Mouse (Mus musculus): ENCODE results near the gene Mrpl21.
A peak's percentile ranks its signal among the peaks of the same experiment; 100 is the strongest.

Gene Mrpl21

DNA sequence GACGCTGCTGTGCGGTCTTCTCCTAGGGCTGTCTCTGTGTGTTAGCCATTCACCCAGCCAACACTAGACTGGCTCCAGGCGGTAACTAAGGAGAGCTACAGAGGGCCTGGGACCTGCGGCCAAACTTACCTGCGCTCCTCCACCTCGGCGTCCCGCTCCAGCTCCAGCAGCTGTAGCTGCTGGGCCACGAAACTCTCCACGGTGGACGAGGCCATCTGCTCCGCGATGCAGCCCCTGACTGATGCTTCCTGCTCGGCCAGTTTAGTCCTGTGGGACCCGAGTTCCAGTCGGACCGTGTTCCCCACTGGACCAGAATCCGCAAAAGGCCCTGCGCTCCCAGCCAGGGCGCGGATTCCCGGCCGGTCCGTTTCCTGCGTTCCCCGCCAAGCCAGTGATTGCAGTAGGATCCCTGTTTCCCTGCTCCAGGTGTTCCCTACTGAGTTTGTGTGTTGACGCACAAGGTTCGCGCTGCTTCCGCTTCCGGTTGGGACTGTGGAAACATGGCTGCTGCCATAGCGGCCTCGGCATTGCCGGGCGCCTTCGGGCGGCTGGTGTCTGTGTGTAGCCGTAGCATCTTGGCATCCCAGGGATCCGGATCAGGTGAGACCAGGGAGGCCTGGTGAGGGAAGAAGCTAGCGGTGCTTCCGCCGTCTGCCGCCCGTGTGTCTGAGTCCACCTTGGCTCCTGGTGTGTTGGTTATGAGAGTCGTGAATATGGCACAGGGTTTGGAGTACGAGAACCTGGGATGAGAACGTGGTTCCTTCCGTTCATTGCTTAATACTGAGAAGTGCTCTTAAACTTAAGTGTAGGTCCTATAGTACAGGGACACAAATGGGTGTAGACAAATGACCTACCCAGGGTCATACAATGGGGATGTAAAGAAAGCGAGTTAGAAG lies at the start of gene Mrpl21, which contains the start of gene Ighmbp2:
Mrpl21 (plus strand) TSS at position 330 of the 896 bp plus-strand sequence.
Ighmbp2 (minus strand) TSS at position 446 of the 896 bp plus-strand sequence.
- DNase-seq (ENCODE audit: low spot score): peak; percentile 88

DNA sequence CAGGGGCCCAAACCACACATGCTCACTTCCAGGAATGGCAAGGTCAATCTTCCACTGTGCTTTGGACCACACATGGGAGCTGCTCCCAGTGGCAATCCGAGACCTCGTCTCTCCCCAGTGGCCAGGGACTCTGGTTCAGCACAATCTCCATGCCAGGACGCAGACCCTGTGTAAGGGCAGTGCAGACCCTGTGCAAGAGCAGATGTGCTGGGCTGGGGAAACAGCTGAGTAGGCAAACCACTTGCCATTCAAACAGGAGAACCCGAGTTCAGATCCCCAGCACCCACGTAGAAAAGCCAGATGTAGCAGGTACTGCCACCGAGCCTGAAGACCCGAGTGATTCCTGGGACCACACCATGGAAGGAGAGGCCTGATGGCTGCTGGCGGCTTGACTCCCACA lies 22.7 kb upstream of the Mrpl21 start:
- no peak for DNase-seq (ENCODE audit: low spot score)

DNA sequence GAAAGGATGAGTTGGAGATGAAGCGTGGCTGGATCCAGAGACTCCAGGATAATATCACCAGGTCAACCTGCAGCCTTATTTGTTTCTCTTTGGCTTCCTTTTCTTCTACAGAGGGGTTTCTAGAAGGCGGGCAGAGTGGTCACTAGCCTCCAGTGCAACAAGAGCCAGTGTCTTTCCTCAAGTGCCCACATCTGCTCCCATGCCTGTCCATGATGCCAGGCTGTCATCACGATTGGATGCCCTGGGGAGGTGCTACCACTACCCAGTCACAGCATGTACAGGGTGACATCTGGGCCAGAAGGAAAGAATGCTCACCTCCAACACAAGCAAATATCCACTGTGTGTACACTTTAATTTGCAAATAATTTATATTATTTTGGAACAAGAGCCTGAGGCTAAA lies 22.1 kb upstream of the Mrpl21 start:
- no peak for DNase-seq (ENCODE audit: low spot score)

DNA sequence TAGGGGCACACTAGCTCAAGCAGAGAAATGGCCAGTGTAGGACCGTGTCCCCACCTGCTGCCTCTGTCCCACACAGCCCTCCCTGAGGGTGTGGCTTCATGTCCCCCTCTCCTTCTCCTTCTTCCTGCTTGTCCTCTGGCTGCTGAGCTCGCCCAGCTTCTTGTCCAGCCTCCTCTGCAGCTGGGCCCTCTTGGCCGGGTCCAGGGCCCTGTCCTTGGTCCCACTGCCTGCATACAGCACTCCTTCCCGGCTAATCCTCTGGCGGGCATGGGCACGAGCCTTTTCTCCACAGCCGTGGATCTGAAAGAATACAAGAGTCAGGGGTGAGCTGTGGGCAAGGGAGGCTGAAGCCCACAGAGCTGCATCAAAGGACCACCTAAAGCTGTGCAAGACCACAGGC lies 21.4 kb upstream of the Mrpl21 start:
- DNase-seq (ENCODE audit: low spot score): no peak

DNA sequence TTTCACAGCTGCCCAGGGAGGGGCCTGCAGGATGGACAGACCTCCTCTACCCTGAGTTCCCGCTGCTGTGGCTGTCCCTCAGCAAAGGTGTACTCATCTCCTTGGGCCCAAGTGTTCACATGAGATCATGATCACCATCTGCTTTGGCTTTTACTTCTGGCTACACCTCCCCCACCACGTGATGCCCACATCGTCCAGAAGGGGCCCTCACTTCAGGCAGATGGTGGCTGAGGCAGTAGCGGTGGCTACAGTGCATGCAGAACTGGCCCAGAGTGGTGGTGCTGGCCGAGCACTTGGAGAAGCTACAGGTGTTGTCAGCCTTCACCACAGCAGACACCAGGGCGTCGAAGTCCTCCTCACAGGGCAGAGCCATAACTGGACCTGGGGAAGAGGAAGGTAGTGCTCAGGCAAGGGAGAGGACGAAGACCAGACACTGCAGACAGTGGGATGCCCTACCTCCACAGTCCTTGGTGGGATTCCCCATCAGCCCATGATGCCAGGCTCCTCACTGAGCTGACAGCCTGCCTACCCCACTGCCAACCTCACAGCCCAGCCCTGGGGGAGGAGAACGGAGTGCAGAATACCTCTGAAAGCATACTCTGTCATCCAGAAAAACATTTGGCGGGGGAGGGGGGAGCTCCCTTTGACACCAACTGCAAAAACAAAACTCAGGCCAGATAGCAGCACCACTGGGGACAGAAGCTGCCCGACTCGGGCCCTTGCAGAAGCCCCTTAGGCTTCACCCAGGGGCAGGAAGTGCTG lies 20.8 kb upstream of the Mrpl21 start:
- DNase-seq (ENCODE audit: low spot score): no peak

DNA sequence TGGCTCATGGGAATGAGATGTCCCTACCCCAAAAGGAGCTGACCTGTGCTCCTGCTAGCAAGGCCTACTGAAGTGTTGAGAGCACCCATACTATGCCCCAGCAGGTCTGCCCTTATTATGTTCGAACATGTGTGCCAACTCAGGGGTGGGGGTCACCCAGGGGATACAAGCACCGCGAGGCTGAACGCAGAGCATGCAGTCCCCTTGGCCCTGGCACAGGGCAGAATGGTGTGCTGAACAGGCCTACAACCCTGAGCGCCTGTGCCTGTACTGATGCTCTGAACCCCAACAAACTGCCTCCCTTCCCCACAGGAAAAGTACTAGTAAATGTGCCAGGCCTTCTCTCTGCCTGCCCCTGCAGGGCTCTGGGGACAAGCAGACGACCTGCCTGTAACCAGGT lies 18.4 kb upstream of the Mrpl21 start:
- DNase-seq (ENCODE audit: low spot score): peak; percentile 2

DNA sequence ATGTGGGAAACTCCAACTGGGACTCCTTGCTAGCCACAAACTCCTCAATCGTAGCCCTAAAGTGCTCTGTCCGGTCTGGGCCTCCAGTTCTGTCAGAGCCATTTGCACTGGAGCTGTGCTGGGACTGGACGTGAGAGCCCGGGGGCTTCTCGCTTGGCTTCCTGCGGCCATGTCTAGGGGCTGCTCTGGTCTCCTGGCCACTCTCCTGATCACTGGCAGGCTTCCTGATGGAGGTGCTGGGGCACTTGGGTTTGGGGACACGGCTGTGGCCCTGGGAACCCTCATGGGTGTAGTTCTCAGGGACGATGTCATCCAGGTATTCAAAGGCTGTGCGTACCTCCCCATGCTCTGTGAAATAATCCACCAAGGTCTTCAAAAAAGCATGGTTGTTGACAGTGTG lies 17.5 kb upstream of the Mrpl21 start:
- peak; percentile 2 for DNase-seq (ENCODE audit: low spot score)

DNA sequence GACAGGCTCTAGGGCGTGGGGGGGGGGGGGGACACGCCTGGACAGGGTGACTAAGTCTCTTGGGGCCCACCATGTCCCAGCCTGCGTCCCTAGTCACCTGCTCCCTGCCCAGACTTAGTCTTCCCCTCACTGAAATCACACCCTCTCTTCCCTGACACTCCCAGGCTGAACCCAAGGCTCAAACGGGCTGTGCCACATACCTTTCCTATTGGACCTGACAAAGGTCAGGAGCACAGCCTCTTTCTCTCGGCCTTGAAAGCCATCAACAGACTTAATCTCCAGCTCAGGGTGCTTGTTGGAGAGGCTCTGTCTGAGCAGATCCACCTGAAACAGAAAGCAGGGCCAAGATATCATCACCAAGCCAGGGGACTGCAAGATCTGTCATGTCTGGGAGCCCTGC lies 16.6 kb upstream of the Mrpl21 start:
- DNase-seq (ENCODE audit: low spot score): no peak

DNA sequence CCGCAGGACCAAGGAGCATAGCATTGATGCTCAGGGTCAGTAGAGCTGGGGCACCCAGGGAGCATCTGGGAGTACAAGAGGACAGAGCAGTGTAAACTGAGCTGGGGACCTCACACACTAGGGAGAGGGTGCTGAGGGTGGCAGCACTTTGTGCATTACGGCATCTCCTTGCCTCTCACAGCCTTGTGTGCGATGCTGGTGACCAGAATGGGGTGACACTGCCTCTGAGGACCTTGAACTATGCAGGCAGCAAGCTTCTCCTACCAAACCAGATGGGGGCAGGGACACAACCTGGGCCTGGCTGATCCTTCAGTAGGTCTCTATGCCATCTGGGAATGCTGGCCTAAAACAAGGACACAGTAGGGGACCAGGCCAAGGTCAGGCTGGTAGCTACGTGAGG lies 16.0 kb upstream of the Mrpl21 start:
- peak; percentile 11 for DNase-seq (ENCODE audit: low spot score)

DNA sequence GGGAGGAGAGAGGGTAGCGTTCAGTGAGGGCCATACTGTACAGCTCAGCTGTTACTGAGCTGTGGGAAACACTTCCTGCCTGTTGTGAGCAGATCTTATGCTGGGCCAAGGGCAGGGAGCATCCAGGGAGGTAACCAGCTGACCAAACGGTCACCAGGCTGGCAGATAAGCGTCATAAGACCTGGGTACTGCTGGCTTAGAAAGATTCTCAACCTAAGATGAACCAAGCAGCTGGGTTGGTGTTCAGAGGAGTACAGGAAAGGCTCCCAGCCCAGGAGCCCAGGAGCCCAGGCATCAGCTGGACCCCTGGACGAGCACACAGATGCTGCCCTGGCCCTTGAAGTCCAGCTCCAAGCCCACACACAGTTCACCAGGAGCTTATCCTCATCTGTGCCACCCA lies 15.4 kb upstream of the Mrpl21 start:
- no peak for DNase-seq (ENCODE audit: low spot score)

DNA sequence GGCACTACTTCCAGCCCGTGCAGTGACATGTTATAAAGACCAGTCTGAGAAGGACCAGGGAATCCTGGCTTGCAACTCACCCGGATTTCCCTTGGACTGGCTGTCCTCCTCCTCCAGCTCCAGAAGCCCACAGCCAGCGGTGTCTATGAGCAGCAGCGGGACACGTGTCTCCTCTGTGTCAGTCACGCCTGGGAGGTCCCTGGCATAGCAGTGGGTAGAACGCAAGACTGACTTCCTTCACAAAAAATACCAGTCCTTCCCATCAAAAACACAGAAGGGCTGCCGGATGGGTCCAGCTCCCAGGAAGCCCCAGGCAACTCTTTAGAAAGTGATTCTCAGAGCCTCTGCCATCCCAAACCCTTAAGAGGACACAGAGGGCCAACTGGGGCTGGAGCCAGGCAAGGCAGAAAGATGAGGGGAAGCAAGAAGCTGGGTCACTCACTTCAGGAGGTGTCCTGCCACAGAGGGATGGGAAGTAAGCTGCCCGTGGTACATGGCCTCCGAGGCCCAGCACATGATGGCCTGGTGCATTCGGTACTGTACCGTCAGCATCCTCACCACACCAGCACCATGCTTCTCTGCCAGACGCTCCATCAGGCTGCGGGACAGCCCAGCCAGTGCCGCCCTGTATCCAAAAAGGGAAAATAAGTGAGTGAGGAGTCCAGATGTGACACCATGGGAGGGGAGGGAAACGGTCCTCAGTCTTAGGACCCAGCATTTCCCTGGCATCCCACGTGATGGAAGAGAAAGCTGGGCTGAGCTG lies 14.3 kb upstream of the Mrpl21 start:
- DNase-seq (ENCODE audit: low spot score): no peak

DNA sequence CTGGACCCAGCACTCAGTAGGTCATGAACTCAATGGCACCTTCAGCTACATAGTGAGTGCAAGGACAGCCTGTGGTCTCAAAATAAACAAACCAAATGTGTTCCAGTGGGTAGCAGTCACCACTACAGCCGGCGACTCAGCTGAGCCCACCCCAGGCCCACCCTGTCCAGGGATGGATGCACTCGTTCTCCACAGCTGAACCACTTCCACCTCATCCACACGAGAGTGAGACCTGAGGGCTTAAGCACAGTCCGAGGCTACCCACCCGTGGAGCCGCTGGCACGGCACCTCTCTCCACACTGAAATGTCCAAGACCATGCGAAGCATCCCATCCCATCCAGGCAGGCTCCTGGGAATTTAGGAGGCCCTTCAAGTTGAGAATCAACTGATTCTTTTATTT lies 13.4 kb upstream of the Mrpl21 start:
- no peak for DNase-seq (ENCODE audit: low spot score)

DNA sequence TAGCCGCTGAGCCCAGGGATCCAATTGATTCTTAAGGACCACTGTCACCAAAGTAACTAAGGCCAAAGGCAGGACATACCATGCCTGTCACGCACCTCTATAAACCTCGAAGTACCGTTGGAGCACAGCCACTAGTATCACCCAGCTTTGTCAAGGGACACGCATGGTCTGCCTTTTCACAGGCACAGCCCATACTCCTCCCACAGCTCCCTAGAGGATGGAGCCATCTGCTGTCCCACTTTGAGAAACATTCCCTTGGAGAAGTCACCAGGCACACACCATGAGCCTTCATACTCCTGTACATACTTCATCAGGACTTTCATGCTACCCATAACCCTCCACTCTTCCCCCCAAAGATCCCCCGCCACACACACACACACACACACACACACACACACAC lies 12.9 kb upstream of the Mrpl21 start:
- no peak for DNase-seq (ENCODE audit: low spot score)

DNA sequence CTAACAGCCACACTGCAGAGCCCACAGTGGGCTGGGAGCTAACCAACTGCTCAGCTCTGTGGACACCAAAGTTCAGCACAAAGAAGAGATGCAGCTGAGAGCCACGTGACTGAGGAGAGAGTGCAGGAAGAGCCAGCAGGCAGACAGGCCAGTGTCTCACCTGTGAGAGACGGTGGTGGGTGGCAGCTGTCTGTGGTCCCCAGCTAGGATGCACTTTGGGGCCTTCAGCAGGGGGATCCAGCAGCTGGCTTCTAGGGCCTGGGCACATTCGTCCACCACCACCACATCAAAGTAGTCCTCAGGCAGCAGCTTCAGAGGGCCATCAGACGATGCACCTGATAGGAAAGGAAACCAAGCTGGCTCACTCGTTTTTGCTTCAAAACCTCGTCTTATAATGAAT lies 11.3 kb upstream of the Mrpl21 start:
- DNase-seq (ENCODE audit: low spot score): no peak

DNA sequence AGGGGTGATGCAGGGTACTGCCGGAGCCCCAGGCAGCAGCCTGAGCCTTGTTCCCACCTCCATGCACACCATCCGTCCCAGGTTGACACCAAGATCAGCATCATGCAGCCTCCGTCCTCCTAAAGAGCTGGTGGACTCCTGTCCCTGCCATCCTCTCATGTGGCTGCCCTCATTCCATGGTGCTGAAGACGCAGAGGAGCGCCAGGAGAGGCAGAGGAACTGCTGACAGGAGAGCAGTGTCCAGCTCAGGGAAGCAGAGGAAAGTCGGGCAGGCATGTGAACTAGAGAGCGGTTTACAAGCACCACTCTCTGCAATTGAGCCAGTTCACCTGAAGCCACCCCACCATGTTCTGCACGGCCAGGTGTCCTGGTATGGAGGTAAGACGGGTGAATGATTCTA lies 9.4 kb upstream of the Mrpl21 start:
- DNase-seq (ENCODE audit: low spot score): no peak

DNA sequence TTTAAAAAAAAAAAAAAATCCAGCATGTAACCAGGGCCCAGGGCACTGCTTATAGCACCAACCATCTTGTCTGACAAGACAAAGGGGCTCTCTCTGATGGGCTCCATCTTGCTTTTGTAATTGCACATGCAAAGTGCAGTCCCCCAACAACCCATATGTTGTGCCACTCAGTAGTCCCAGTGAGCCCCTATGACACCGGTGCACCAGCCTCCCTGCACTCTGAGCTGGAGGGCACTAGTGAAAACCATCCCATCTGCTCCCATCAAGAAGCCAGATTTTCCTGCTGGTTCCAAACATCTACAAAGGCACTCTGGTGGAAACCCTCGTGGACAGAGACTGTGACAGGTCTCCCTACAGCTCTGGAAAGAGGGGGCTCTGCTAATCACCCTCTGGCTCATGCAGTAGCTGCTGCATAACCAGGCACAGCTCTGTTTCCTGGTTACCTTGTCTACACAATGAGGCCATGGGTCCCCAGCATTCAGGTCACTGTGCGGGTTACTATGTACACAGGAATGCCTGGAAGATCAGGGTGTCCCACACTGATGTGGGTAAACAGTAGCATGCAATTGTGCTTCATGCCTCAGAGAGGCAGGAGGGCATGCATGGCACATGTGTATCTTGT lies 6.8 kb upstream of the Mrpl21 start:
- DNase-seq (ENCODE audit: low spot score): no peak

DNA sequence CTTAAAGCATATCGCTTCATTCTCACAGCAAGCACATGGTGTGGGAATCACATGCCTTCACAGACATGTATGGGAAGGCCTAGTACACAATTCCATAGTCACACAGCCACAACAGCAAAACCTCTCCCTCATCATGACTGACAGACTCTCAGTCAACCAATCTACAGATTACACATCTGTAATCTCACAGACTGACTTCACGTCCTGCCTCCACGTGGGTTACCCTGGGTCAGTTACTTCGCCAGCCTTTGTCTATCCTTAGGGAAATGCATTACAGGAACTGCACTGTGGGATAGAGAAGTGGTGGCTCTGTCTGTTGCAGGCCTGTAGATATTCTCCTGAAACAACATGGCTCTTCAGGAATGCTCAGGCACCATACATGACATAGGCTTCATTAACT lies 815 bp upstream of the Mrpl21 start:
- DNase-seq (ENCODE audit: low spot score): no peak

DNA sequence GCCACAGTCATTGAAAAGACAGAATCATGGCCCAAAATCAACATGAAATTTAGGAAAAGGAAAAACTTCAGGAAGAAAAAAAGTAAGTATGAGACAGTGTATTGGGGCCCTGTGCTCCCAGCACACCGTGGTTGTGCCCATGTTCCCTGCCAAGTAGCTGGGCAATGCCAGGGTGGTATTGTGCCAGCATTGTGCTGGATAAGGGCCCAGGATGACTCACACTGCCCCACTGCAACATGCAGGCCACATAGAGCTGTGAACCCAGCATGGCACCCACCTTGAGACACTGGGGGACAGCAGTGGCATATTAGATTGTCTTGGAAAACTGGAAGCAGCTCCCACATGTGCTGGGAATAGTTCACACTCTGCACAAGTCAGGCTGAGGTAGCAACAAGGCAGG lies 6.3 kb downstream of the Mrpl21 start:
- DNase-seq (ENCODE audit: low spot score): no peak

DNA sequence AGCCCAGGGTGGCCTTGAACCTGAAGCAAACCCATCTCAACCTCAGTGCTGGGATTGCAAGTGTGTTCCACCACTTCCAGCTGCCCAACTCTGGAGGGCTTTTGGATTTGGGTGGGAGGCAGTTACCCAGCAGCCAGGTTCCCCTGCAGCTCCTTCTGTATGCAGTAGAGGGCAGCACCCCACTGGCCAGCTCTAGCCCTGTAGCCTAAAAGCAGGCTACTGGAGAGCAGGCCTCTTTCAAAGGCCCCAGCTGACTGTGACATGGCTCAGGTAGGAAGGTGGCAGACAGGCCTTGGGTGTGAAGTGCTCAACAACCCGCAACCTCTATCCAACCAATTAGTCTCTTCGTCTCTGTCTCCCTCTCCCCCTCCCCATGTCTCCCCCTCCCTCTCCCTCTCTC lies 9.3 kb downstream of the Mrpl21 start:
- DNase-seq (ENCODE audit: low spot score): peak; percentile 48

DNA sequence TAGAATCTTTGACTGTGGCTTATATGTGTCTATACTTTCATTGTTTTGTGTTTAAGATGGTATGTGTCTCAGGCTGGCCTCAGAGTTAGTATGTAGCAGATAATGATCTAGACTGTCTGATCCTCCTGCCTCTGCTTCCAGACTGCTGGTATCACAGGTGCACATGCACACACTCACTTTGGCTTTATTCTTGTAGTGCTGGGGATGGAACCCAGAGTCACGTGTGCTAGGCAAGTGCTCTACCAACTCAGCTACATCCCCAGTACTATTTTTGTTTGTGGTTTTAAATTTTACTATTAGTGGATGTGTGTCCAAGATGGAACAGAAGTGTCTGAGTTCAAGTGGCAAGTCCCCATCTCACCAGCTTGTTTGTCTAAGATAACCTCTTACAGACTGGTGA lies 10.3 kb downstream of the Mrpl21 start:
- DNase-seq (ENCODE audit: low spot score): no peak

DNA sequence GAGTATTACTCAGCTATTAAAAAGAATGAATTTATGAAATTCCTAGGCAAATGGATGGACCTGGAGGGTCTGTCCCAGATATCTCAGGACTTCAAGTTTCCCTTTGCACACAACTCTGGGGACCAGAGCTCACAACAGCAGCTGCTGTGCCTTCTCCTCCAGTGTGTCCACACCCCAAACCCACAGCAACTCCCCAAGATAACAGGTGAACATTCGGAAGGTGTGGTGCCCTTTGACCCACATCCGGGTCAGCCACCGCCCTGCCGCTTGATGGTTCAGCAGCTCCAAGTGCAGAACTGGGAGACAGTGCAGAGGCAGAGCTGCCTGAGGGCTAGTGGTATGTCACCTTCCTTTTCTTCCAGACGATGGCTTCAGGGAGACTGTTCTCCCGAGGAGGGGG lies 12.5 kb downstream of the Mrpl21 start:
- DNase-seq (ENCODE audit: low spot score): no peak

DNA sequence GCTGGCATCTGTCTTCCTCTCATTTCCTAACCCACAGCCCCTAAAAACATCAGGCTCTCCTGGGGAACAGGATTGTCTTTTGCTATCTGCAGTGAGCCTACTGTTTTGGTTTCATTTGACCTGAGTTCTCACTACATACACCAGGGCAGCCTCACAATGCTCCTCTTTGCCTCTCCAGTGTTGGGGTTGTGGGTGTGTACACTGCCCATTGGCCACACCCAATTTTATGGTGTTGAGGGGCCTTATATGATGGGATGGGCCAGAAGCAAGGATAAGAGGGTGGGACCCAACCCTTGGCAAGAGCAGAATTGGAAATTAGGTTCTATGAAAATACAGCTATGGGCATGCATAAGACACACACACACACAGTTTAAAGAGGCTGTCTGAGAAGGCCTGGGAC lies 14.3 kb downstream of the Mrpl21 start:
- no peak for DNase-seq (ENCODE audit: low spot score)

Data from urinary bladder, postnatal 25 days (tissue).